Mouse (Mus musculus): ENCODE data around the gene Gm813. TPM values are rescaled to one million over a fixed set of nuclear protein-coding genes. Genes with fewer than 3 reads are reported as not detected.

Gm813 gene
- polyA plus RNA-seq, 1 experiment from 2014 or later = not detected

DNA sequence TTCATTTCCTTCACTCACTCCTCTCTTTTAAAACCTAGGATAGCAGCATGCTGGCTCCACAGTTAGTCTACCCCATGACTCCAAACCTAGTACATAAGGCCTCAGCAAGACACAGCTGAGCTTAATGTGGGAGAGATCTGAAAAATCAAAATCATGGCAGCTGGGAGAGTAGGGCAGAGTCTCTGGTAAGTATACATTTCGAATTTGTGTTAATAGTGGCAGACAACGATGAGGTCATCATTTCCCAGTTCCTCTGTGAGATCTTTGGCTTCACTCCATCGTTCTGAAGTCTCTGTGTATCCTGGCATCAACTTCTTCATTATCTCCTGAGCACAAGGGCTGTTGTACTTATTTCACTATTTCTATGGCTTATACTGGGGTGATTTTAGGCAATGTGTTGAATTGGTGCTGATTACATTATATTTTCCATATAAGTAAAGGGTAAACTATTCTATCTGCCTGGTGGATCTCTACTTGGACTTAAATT, 22.0 kb upstream of the Gm813 start, which contains the start of gene E330017A01Rik:
E330017A01Rik (minus strand) TSS at position 51 of the 487 bp plus-strand sequence.
- 71% methylated on average over 3 of the region's 3 CpGs for WGBS
- H3K9ac ChIP-seq (replicated peaks; ENCODE audit: low read depth, low read length) = no peak within 1 kb of the TSS
- H3K4me3 ChIP-seq (replicated peaks; ENCODE audit: low read length) = no peak within 1 kb of the TSS
- no peaks in the 10 kb centered on the region for H3K27me3 ChIP-seq (replicated peaks; ENCODE audit: control insufficient read depth, insufficient read depth, low read length)
- no peaks in the 10 kb centered on the region for H3K36me3 ChIP-seq (ENCODE audit: control insufficient read depth, insufficient read depth)
- no peaks in the 10 kb centered on the region for H3K9me3 ChIP-seq (ENCODE audit: control insufficient read depth, low read length)
- no peak for ATAC-seq
- H3K4me1 ChIP-seq (replicated peaks; ENCODE audit: control insufficient read depth, insufficient read depth, low read length) = no peaks in the 10 kb centered on the region
- H3K4me2 ChIP-seq (ENCODE audit: low read length) = no peak within 1 kb of the TSS
- no peak within 1 kb of the TSS for H3K27ac ChIP-seq (ENCODE audit: low read length)

- no peak for ATAC-seq
- no peaks in the 10 kb centered on the region for H3K9me3 ChIP-seq (ENCODE audit: control insufficient read depth, low read length)
- H3K4me1 ChIP-seq (replicated peaks; ENCODE audit: control insufficient read depth, insufficient read depth, low read length) = no peaks in the 10 kb centered on the region
- H3K36me3 ChIP-seq (ENCODE audit: control insufficient read depth, insufficient read depth) = no peaks in the 10 kb centered on the region
- H3K27me3 ChIP-seq (replicated peaks; ENCODE audit: control insufficient read depth, insufficient read depth, low read length) = no peaks in the 10 kb centered on the region
- H3K4me2 ChIP-seq (ENCODE audit: low read length) = no peak overlapping the region
- WGBS = 76% methylated on average over 7 of the region's 7 CpGs
- H3K4me3 ChIP-seq (replicated peaks; ENCODE audit: low read length) = no peak overlapping the region
- H3K9ac ChIP-seq (replicated peaks; ENCODE audit: low read depth, low read length) = no peak overlapping the region
- H3K27ac ChIP-seq (ENCODE audit: low read length) = no peak overlapping the region
Measured at GRCm38 (mm10) chr16:58638016-58638415, 21.2 kb upstream of the Gm813 start.

DNA sequence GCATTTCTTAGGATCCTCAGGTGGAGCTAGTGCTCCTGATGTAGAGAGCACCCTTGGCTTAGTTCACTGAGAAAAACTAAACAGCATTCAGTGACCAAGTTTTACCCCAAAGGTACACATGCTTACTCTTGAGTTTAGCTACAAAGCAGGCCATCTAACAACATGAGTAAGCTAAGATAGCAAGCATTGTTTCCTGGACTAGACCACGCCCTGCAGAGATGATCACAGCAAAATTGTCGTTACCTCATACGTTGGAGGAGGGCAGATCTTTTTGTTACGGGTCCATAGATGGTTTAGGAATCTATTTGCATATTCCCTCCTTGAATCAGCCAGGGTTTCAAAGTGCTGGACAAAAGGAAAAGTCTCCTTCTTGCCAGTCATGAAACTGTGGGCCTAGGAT, 20.7 kb upstream of the Gm813 start:
- Histone ChIP-seq H3K9me3 (ENCODE audit: control insufficient read depth, low read length) (no peaks in the 10 kb centered on the region), H3K4me3 (replicated peaks; ENCODE audit: low read length) (no peak overlapping the region), H3K4me2 (ENCODE audit: low read length) (no peak overlapping the region), H3K27me3 (replicated peaks; ENCODE audit: control insufficient read depth, insufficient read depth, low read length) (no peaks in the 10 kb centered on the region), H3K9ac (replicated peaks; ENCODE audit: low read depth, low read length) (no peak overlapping the region), H3K27ac (ENCODE audit: low read length) (no peak overlapping the region), H3K36me3 (ENCODE audit: control insufficient read depth, insufficient read depth) (no peaks in the 10 kb centered on the region), H3K4me1 (replicated peaks; ENCODE audit: control insufficient read depth, insufficient read depth, low read length) (no peaks in the 10 kb centered on the region)
- WGBS = 84% methylated on average over 4 of the region's 4 CpGs
- ATAC-seq = no peak

DNA sequence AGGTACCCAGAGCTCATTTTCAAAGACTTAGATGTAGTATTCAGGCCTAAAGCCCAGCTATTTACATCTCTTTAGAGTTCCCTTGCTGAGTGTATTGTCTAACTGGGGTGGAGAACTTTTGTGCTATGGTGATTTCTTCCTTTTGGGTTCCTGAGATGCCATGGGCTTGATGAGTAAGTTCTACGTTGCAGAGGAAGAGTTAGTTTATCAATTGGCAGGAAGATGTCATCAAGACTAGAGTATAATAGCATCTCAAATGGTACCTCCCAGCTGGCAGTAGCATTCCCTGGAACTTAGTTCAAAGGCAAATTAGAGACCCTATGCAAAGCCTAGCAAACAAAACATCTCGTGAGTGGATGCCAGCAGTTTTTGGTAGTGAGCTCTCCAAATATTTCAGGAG, 19.1 kb upstream of the Gm813 start:
- Histone ChIP-seq H3K4me3 (replicated peaks; ENCODE audit: low read length) (no peak overlapping the region), H3K9ac (replicated peaks; ENCODE audit: low read depth, low read length) (no peak overlapping the region), H3K4me1 (replicated peaks; ENCODE audit: control insufficient read depth, insufficient read depth, low read length) (no peaks in the 10 kb centered on the region), H3K27ac (ENCODE audit: low read length) (no peak overlapping the region), H3K9me3 (ENCODE audit: control insufficient read depth, low read length) (no peaks in the 10 kb centered on the region), H3K36me3 (ENCODE audit: control insufficient read depth, insufficient read depth) (no peaks in the 10 kb centered on the region), H3K4me2 (ENCODE audit: low read length) (no peak overlapping the region), H3K27me3 (replicated peaks; ENCODE audit: control insufficient read depth, insufficient read depth, low read length) (no peaks in the 10 kb centered on the region)
- WGBS = 54% methylated on average over 2 of the region's 2 CpGs
- no peak for ATAC-seq

GRCm38 (mm10) chr16:58629736-58630135, 13.0 kb upstream of the Gm813 start:
- 67% methylated on average over 2 of the region's 2 CpGs for whole genome bisulfite sequencing
- ATAC-seq = no peak
- no peak overlapping the region for H3K9ac ChIP-seq (replicated peaks; ENCODE audit: low read depth, low read length)
- H3K27me3 ChIP-seq (replicated peaks; ENCODE audit: control insufficient read depth, insufficient read depth, low read length) = no peaks in the 10 kb centered on the region
- H3K4me1 ChIP-seq (replicated peaks; ENCODE audit: control insufficient read depth, insufficient read depth, low read length) = no peaks in the 10 kb centered on the region
- H3K4me2 ChIP-seq (ENCODE audit: low read length) = no peak overlapping the region
- no peak overlapping the region for H3K27ac ChIP-seq (ENCODE audit: low read length)
- H3K9me3 ChIP-seq (ENCODE audit: control insufficient read depth, low read length) = no peaks in the 10 kb centered on the region
- no peaks in the 10 kb centered on the region for H3K36me3 ChIP-seq (ENCODE audit: control insufficient read depth, insufficient read depth)
- H3K4me3 ChIP-seq (replicated peaks; ENCODE audit: low read length) = no peak overlapping the region

- H3K27me3 ChIP-seq (replicated peaks; ENCODE audit: control insufficient read depth, insufficient read depth, low read length) = no peaks in the 10 kb centered on the region
- WGBS = 95% methylated on average over 5 of the region's 5 CpGs
- H3K4me2 ChIP-seq (ENCODE audit: low read length) = no peak overlapping the region
- no peak overlapping the region for H3K9ac ChIP-seq (replicated peaks; ENCODE audit: low read depth, low read length)
- no peak overlapping the region for H3K4me3 ChIP-seq (replicated peaks; ENCODE audit: low read length)
- ATAC-seq = no peak
- H3K4me1 ChIP-seq (replicated peaks; ENCODE audit: control insufficient read depth, insufficient read depth, low read length) = no peaks in the 10 kb centered on the region
- H3K27ac ChIP-seq (ENCODE audit: low read length) = no peak overlapping the region
- H3K36me3 ChIP-seq (ENCODE audit: control insufficient read depth, insufficient read depth) = no peaks in the 10 kb centered on the region
- H3K9me3 ChIP-seq (ENCODE audit: control insufficient read depth, low read length) = no peaks in the 10 kb centered on the region
Measured at GRCm38 (mm10) chr16:58628968-58629367, 12.2 kb upstream of the Gm813 start.

DNA sequence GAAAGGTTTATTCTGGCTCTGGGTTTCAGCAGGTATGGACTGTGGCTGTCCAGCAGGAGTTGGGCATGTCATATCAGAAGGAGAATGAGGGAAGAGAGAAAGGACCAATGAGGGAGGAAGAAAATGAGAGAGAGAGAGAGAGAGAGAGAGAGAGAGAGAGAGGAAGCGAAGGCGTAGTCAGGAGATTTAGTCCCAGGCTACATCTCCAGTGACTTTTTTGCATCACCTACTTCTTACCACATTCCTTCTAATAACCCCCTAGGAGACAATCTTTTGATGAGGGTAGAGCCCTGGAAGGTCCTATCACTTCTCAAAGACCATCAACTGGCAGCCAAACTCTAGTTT, 11.5 kb upstream of the Gm813 start:
- Histone ChIP-seq H3K27ac (ENCODE audit: low read length) (no peak overlapping the region), H3K4me2 (ENCODE audit: low read length) (no peak overlapping the region), H3K9ac (replicated peaks; ENCODE audit: low read depth, low read length) (no peak overlapping the region), H3K36me3 (ENCODE audit: control insufficient read depth, insufficient read depth) (no peaks in the 10 kb centered on the region), H3K4me1 (replicated peaks; ENCODE audit: control insufficient read depth, insufficient read depth, low read length) (no peaks in the 10 kb centered on the region), H3K9me3 (ENCODE audit: control insufficient read depth, low read length) (no peaks in the 10 kb centered on the region), H3K4me3 (replicated peaks; ENCODE audit: low read length) (no peak overlapping the region), H3K27me3 (replicated peaks; ENCODE audit: control insufficient read depth, insufficient read depth, low read length) (no peaks in the 10 kb centered on the region)
- WGBS = 100% methylated on average over 2 of the region's 2 CpGs
- ATAC-seq = no peak

- Histone ChIP-seq H3K36me3 (ENCODE audit: control insufficient read depth, insufficient read depth) (no peaks in the 10 kb centered on the region), H3K4me3 (replicated peaks; ENCODE audit: low read length) (no peak overlapping the region), H3K9ac (replicated peaks; ENCODE audit: low read depth, low read length) (no peak overlapping the region), H3K27me3 (replicated peaks; ENCODE audit: control insufficient read depth, insufficient read depth, low read length) (no peaks in the 10 kb centered on the region), H3K4me1 (replicated peaks; ENCODE audit: control insufficient read depth, insufficient read depth, low read length) (no peaks in the 10 kb centered on the region), H3K4me2 (ENCODE audit: low read length) (no peak overlapping the region), H3K9me3 (ENCODE audit: control insufficient read depth, low read length) (no peaks in the 10 kb centered on the region), H3K27ac (ENCODE audit: low read length) (no peak overlapping the region)
- ATAC-seq = no peak
- WGBS = 90% methylated on average over 4 of the region's 4 CpGs
Measured at GRCm38 (mm10) chr16:58627597-58628335, 11.0 kb upstream of the Gm813 start.

- no peak overlapping the region for H3K9ac ChIP-seq (replicated peaks; ENCODE audit: low read depth, low read length)
- H3K27me3 ChIP-seq (replicated peaks; ENCODE audit: control insufficient read depth, insufficient read depth, low read length) = no peaks in the 10 kb centered on the region
- no peak for ATAC-seq
- 90% methylated on average over 6 of the region's 6 CpGs for WGBS
- no peak overlapping the region for H3K4me2 ChIP-seq (ENCODE audit: low read length)
- no peak overlapping the region for H3K27ac ChIP-seq (ENCODE audit: low read length)
- H3K36me3 ChIP-seq (ENCODE audit: control insufficient read depth, insufficient read depth) = no peaks in the 10 kb centered on the region
- no peaks in the 10 kb centered on the region for H3K4me1 ChIP-seq (replicated peaks; ENCODE audit: control insufficient read depth, insufficient read depth, low read length)
- H3K9me3 ChIP-seq (ENCODE audit: control insufficient read depth, low read length) = no peaks in the 10 kb centered on the region
- no peak overlapping the region for H3K4me3 ChIP-seq (replicated peaks; ENCODE audit: low read length)
Measured at GRCm38 (mm10) chr16:58623944-58624343, 7.2 kb upstream of the Gm813 start.

DNA sequence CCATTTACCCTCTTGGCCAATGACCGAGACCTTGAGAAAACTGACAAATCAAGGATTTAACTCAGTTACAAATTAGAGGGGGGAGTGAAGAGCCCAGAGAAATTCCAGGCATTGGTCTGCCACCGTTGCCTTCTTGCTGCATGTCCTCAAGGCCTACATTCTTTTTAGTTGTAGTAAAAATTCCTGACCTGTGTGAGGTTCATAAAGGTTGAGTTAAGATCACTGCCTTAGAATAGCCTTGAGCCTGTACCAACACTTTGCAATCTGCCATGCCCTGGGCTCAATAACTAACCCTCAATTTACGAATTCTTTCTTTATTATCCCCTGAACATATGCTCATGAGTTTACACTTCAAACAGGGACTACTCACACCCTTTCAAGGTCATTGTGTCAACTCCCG, 6.3 kb upstream of the Gm813 start:
- Histone ChIP-seq H3K27me3 (replicated peaks; ENCODE audit: control insufficient read depth, insufficient read depth, low read length) (no peaks in the 10 kb centered on the region), H3K36me3 (ENCODE audit: control insufficient read depth, insufficient read depth) (no peaks in the 10 kb centered on the region), H3K4me1 (replicated peaks; ENCODE audit: control insufficient read depth, insufficient read depth, low read length) (no peaks in the 10 kb centered on the region), H3K9ac (replicated peaks; ENCODE audit: low read depth, low read length) (no peak overlapping the region), H3K4me3 (replicated peaks; ENCODE audit: low read length) (no peak overlapping the region), H3K9me3 (ENCODE audit: control insufficient read depth, low read length) (no peaks in the 10 kb centered on the region), H3K27ac (ENCODE audit: low read length) (no peak overlapping the region), H3K4me2 (ENCODE audit: low read length) (no peak overlapping the region)
- WGBS = 75% methylated on average over 4 of the region's 4 CpGs
- ATAC-seq = no peak
